Mouse (Mus musculus) neutrophil, adult 5-6 weeks (primary cell): ENCODE results near the gene Crym. TPM values are rescaled to one million over a fixed set of nuclear protein-coding genes. Genes with fewer than 3 reads are reported as not detected.

ENCODE experiments used
- ATAC-seq: fragments of 151-379, 151-347 bp; 2 replicates; pipeline ENCODE4 v1.8.0; 2017; ENCODE audit warnings: mild to moderate bottlenecking, moderate TSS enrichment; ENCODE audit not compliant: insufficient number of reproducible peaks, poor library complexity, low FRiP score, severe bottlenecking; ENCODE audit errors: extremely low read depth
- total RNA-seq: library from RNA; stranded (forward); fragments of 200-1000 nt; gene quantifications from 2 replicates; pipeline ENCODE4 v1.2.3, GENCODE M21; 2017

The Crym gene
- total RNA-seq = not detected in 2 replicates

DNA sequence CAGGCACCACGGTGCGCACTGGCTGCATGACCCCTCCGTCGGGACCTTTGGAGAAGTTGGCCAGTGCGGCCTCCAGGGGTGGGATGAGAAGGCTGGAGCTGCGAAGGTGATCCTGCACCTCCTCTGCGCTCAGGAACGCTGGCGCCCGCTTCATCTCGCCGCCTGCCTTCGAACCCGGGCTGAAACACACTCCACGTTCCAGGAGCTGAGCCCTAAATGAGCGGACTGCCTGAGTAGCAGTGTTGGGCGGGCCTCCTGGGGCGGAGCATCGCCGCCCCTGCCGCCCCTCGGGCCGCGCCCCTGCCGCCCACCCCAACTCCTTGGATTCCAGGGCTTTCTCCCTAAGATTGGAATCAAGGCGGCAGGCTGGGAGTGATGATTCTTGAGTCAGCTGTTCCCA is at the start of gene Crym:
TSS of gene Crym (minus strand) at position 341 of the 400 bp plus-strand sequence.
- no peak for ATAC-seq

DNA sequence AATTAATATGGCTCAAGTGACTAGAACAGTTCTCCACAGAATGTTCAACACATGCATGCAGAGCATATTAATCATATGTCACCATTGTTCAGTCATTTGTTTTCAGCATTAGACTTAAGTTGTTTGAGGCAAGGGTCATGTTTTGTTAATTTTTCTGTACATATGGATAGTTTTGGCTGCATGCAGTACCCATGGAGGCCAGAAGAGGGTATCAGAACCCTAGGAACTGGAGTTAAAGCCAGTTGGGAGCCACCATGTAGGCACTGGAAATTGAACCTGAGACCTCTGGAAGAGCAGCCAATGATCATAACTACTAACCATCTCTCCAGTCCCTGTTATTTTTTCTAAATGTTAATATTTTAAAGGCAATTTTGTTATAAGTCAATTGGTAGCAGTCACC is 39.2 kb upstream of the Crym start:
- no peak for ATAC-seq

DNA sequence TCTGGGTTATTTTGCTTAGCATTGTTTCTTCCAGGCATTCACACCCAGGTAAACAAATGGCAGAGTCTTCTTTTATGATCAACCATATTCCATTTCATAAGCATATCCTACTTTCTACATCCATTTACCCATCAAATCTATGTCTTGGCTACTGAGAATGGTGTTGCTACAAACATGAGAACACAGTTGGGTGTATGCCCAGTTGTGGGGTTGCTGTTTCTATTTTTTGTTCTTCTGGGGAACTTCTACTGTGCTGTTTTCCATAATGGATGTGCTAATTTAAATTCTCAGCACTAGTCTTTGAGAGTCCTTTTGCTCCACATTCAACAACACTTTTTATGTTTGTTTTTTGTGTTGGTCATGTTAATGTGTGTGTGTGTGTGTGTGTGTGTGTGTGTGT is 26.6 kb upstream of the Crym start:
- ATAC-seq = no peak

DNA sequence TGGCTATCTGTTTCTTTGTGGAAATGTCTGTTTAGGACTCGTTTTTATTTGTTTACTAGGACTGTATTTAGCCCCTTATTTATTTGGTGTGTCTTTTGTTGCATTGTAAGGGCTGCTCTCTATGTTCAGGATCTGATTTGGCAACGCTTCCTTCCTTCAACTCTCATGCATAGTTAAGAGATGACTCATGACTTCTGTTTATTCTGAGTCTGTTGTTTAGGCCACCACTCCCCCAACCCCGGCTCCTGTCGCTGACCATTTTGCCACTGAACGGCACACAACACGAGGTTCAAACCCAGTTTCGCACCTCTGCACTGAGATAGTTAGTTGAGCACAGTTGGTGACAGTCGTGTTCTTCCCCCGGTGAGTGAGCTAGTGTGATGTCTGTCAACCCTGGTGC is 4.1 kb upstream of the Crym start:
- no peak for ATAC-seq

DNA sequence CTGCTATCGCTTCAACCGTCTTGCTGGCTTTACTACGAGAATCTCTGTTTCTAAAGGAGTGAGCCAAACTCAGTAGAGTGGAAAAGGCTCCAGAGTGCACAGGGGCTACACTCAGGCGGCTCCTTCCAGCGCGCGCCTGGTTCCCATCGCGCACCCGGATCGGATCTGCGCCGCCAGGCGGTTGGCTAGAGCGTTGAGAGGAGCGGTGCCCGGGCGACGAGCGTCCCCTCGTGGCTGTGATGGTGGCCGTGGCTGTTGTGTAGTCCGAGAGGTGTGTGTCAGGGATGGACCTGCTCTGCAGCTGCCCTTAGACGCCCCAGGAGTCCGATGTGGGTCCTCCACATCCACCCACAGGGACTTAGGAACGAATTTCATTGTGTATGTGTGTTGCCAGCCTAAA is 1.9 kb upstream of the Crym start, which contains the start of gene Abca14:
TSS of gene Abca14 (plus strand) at position 173 of the 400 bp plus-strand sequence.
- ATAC-seq = no peak

DNA sequence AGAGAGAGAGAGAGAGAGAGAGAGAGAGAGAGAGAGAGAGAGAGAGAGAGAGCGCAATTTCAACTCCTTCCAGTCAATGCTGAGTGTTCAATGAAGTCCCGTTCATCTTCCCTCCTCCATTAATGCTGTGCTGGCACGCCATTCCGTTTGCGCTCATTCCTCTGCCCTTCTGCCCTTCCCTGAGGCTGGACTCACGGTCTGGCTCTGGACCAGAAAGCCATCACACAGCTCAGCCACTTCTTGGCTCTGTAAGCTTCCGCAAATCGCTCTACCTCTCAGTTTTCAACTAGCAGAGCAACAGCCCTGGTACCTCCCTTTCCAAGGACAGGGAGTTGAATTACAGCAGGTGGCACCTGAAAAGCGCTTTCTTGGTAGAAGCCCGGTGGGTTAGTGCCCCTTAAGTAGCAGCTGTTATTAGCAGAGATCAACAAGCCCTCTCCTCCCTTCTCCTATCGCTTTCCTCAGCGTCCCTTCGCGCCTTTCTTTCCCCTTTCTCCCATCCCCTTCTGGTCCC is 623 bp downstream of the Crym start:
- no peak for ATAC-seq

DNA sequence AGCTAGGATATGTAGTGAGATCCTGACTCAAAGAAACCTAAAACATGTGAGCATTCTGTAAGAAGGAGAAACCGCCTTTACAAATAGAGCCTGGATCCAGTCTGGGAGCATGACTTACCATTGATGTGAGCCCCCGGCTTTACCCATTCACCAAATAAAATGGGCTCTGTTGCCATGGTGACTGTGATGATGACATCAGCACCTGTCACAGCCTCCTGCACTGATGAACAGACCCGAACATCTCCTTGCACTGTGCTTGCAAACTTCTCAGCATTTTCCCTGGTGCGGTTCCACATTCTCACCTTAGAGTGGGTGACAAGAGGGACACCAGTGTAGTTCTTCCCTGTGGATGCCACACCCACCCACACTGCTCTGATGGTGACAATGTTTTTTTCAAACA is 6.7 kb downstream of the Crym start:
- ATAC-seq = no peak

DNA sequence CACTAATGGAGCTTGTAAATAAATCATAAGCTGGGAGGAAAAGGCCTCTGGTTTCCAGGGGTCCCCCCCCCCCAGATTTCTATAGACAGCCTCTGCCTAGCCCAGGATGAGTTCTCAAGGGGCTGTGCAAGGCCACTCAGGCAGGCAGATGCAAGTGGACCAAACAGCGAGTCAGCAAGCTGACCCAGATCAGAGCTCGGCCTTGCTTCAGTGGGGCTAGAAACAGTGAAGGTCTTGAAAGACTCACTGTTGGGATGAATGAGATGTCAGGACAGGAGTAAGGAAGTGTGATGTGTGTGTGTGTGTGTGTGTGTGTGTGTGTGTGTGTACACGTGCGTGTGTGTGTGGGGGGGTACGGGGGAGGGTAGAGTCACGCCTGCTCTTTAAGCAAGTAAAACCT is 9.1 kb downstream of the Crym start:
- no peak for ATAC-seq

DNA sequence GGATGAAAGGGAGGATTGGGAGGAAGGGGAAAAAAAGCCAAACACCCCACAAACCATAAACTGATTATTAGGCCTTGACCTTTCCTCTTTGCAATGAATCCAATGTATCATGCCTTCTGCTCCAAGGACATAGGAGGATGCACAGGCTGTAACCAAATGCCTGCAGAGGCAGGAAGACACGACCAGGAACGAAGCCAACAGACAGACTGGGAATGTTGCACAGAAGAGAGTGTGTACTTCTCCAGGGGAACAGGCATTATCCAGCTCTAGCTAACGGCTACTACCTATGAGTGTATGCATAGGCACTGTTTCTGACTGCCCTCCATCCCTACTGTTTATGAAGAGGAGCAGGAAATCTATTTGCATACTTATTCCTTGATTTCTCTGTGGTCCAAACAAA is 9.7 kb downstream of the Crym start:
- ATAC-seq = no peak

DNA sequence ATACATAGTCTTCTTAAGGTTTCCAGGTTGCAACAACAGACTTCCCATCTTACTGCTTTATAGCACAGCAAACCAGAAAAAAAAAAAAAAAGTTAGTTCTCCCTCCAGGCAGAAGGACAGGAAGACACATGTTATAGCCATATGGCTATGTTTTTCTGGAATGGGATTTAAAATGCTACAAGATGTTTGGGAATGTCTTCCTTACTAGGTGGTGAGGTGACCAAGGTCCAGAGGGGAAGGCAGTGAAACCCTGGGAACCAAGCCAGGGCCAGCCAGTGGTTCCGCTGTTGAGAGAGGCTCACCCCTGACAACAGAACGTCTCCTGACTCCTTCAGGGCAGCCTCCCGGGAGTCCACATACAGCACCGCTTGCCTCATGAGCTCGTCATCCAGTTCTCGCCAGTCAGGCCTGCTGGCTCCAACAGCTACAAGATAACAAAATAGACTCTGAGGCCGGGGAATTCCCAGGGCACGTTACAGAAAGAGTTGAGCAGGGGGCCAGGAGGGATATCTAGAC is 11.7 kb downstream of the Crym start:
- ATAC-seq = no peak

DNA sequence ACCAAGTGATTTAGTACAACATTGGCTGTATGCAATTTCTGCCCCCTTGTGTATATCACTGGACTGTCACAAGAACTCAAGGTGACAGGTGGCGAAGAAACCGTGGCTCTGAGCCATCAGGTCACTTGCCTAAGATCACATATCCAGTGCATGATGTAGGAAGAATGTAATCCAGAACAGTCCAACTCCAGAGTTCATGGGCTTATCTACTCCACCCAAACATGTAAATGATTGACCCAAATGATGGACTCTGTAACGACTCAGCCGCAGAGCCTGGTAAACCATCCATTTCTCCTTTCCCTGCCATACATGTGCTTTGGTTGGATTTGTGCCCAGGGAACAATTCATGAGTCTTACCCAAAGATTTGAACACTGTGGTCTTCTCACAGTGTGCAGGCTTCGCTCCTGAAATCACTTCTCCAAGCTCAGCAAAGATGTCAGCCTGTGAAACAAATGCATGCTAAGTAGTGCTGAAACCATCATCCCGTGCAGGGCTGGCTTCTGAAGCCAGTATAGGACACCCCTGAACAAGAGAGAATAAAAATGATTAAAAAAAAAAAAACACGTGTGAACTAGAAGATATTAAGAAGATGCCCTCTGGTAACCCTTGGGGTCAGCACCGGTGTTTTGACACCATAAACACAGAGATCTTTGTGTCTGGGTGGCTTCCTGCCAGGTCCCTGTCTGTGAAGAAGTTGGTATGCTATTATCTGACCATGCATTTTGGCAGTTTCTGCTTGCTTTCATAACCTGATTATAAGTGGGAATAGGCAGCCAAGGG is 12.4 kb downstream of the Crym start:
- ATAC-seq = no peak

DNA sequence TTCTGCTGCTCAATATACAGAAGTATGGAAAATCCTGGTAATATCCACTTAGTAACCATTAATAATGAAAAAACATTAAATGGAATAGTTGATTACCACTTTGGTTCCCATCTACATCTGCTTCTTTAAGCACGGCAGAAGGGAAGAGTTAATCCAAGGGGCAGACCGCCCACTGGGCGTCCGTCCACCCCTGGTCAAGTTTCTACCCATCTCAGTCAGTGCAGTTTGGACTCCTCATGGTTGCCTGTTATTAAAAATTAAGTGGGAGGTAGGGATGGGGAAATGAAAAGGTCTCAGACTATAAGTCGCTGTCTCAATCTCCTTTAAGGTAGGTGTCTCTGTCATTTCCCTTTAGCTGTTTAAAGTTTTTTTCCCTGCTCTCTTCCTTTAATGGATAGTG is 13.0 kb downstream of the Crym start:
- no peak for ATAC-seq

DNA sequence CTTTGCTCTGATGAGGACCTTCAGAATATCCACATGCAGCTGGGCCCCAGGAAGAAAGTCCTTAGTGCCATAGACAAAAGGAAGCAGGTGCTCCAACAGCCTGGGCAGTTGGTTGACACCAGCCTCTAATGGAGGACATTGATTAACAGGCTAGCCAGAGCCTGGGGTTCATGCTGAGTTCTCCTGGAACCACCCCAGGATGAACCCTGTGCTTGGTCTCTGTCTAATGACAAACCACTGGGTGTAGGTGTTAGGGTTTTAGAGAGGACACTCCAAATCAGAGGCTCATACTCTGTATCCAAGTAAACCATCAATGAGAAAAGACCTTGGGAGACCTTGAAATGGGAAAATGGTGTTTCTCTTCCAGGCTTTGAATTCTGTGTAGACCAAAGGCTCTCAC is 19.0 kb downstream of the Crym start:
- ATAC-seq = no peak

DNA sequence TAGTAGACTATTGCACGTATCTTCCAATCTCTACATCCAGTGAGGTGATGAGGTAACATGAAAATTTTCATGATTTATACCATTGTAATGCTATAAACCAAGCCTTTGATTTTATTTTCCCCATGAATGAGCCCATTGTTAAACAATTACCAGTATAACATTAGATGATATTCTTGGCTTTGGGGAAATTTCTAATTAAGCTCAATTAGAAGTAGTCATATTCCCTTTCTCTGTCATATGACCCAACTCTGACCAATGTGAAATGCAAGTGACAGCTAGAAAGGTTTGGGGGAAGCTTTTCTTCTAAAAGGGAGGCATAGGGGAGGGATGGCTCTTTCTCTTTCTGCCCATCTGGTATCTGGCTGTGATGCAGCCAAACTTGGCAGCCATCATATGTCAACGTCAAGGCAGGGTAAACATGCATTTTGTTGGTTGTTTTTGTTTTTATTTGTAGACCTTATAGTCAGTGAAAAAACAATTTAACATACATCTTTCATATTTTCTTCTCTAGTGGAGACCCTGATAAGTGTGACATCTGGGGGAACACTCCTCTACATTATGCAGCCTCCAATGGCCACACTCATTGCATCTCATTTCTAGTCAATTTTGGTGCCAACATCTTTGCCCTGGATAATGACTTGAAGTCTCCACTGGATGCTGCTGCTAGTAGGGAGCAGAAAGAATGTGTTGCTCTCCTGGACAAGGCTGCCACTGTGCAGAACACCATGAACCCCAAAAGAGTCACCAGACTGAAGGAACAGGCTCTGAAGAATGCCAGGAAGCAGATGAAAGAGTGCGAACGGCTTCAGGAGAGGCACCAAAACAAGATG is 20.3 kb downstream of the Crym start:
- no peak for ATAC-seq

DNA sequence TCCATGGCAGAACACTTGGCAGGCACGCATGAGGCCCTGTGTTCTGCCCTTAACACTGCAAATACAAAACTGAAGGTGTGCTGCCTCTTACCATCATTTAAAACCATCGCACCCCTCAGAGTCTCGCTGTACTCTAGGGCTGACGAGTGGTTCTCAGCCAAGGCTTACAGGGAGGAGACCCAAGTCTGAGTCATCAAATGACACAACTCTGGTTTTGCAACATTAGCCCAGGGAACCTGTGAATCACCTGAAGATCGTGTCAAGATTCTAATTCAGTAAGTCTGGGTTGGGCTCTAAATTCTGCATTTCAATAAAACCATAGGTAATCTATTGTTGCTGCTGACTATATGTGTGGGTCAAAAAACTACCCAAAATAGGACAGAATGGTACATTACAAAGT is 21.4 kb downstream of the Crym start:
- no peak for ATAC-seq

DNA sequence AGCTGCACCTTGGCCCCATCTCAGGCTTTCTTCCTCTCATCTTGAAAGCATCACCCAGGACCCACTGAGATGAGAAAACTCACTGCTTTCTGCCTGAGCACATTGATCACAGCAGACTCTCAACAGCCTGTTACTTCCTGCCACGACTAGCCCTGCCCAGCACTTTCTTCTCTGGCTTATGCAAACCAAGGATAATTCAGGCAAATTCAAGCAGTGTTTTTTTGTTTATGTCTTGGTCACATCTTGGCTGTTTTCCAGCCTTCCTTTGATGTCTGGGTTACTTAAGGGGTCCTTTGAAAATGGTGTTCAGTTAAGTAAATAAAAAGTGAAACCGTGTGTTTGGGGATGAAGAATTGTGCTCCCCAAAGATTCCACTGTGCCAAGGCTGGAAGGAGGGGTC is 23.0 kb downstream of the Crym start:
- no peak for ATAC-seq

DNA sequence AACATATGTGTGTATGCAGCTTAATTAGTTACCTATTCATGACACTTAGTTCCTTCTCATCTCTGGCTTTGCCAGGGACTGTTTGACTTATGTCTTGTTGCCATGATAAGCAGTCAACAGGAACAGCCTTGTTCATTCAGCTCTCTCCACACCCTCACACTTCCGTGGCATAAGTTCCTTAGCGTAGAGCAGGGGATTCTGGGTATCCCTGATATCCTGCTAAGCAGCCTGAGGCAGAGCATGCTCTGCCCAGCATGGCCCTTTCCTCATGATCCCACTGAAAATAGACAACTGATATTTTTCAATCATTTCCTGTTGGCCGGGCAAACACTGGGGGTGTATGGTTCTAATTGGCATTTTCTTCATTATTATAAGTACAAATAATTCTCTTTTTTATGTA is 24.3 kb downstream of the Crym start:
- no peak for ATAC-seq

DNA sequence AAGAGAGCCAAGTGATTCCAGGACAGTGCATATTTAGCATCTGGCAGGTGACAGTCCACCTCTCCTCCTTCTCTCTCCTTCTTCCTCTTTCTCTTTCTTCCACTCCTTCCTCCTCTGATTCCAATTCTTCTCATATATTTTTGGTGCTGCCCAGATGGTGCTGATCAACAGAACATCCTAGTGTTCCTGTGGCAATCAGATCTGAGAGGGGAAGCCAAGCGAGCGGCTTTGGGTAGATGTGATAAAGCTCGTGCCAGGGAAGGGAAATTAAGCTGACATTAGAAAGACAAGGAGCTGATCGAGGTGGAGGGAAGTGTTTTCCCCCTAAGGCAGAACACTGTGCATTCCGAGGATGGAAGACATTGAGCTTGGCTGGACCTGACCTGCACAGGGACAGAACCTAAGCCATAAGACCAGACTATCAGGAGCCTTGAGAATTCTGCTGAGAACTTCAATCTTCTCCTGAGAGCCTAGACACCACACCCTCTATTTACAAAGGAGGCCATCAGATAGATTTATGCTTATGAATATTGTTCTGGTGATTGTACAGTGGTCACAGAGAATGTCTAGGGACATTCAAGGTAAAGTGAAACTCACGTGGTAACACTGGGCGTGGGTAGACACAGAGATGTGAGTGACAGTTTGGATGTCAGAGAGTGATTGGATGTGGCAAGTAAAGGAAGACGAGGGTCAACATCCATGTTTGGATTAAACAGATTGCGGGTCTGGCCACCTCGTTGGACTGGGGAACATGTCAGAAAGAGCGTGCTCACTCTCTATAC is 27.0 kb downstream of the Crym start:
- ATAC-seq = no peak

DNA sequence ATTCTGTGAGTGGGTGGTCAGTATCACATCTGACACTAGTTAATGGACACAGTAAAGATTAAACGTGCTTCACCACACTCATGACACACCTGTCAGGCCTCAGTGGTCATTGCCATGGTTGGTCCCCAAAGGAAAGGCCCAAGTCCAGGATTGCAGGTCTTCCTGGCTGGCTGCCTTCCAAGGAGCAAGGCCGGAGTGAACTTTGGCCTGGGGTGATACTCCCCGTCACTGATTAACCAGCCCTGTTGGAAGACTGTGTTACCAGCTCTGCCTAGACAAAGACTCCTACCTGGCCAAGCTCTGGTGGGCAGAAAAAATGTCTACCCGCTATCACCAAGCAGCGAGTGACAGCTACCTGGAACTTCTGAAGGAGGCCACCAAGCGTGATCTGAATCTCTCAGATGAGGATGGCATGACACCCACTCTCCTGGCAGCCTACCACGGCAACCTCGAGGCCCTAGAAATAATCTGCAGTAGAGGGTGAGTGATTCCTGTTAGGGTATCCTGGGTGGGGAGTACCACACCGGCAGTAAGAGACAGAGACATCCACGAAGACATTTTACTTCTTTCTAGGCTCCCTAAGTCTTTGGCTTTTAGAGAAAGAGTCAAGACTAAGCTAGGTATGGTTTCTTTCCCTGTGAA is 28.2 kb downstream of the Crym start, which contains the start of gene Anks4b:
TSS of gene Anks4b (plus strand) at position 256 of the 642 bp plus-strand sequence.
- ATAC-seq = no peak
